Mouse (Mus musculus) gastrocnemius, adult 2 months (tissue): ENCODE results near the gene Uqcc2. TPM values are rescaled to one million over a fixed set of nuclear protein-coding genes. Genes with fewer than 3 reads are reported as not detected.
A peak's percentile ranks its signal among the peaks of the same experiment; 100 is the strongest.

Source experiments
- DNase-seq: peaks from one replicate; pipeline ENCODE4 v3.0.0; 2022
- H3K27ac ChIP-seq: fragments of 200-600 bp; 2 replicates; pipeline ENCODE4 v1.8.1; 2022; ENCODE audit warnings: mild to moderate bottlenecking
- H3K4me3 ChIP-seq: fragments of 200-600 bp; 2 replicates; pipeline ENCODE4 v1.8.1; 2022; ENCODE audit warnings: mild to moderate bottlenecking, moderate library complexity
- CTCF ChIP-seq: fragments of 200-600 bp; IDR thresholded peaks from 2 replicates; pipeline ENCODE4 v1.8.1; 2022; ENCODE audit warnings: antibody characterized with exemption, mild to moderate bottlenecking, moderate library complexity
- intact Hi-C: fragments of 180-260 bp; cut with DNase I; formaldehyde crosslinking; loops from one replicate; pipeline ENCODE4 v1.15.1; 2025
- total RNA-seq, 2 experiments: library from RNA; stranded (reverse); gene quantifications; 2 replicates each; pipeline ENCODE4 v1.2.3; 2021

The Uqcc2 gene
- total RNA-seq, 2 experiments from 2014 or later, result 405 to 424 TPM

DNA sequence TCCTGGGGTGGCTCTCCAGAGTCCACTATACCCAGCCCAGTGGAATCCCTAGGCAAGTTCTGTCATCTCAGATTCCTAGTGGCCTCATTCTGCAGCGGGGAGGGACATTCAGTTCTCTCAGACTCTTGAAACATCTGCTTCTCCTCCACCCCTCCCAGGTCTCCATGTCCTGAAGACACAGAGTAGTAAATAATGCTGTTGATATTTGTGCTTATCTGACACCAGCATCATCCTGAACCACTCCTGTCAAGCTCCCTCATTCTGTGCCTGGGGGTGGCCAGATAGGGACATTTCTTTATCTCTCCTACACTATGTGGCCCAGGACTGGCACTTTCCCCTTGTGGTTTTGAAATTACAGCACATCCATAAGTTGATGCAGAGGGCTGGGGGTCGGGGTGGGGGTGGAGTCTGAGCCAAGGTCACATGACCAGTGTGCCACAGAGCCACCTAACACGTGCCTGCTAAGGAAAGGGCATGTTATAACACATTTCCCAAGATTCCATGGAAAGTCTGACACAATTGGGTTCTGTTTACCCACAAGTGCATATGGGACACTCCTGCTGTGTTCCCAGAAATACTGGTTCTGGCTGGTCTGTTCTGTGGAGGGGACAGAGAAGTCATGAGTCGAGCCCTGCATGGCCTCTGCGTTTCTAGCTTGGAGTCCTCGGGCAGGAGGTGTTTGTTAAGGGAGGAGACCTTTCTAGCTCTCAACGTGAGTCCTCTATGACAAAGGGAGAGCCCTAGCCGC lies 19.4 kb upstream of the Uqcc2 start:
- Histone ChIP-seq H3K4me3 (peak overlapping the region; percentile 56), H3K27ac (peak overlapping the region; percentile 95)
- no peak for TF ChIP-seq CTCF
- intact Hi-C loops, result no loop called here
- DNase-seq, result peak; percentile 69

DNA sequence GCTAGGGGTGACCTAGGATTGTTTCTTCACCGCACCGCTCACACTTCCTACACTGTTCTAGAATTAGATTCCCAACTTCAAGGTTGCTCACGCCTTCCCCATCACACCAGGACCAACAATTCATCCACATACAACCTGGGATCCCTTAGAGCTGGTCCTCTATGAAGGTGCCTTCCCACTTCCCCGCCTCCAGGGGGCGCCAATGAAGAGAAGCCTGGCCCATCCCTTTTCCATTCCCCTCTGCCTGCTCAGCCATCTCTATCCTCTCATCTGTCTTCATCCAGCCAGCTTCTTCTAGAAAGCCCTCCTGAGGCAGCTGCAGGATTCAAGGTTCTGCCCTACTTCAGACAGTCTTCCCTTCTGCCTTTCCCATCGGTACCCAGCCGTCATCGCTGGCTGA lies 17.7 kb upstream of the Uqcc2 start:
- peak overlapping the region; percentile 95 for H3K27ac ChIP-seq
- intact Hi-C loops, result no loop called here
- peak; percentile 69 for DNase-seq
- H3K4me3 ChIP-seq, result no peak overlapping the region
- TF ChIP-seq CTCF, result peak; percentile 69

DNA sequence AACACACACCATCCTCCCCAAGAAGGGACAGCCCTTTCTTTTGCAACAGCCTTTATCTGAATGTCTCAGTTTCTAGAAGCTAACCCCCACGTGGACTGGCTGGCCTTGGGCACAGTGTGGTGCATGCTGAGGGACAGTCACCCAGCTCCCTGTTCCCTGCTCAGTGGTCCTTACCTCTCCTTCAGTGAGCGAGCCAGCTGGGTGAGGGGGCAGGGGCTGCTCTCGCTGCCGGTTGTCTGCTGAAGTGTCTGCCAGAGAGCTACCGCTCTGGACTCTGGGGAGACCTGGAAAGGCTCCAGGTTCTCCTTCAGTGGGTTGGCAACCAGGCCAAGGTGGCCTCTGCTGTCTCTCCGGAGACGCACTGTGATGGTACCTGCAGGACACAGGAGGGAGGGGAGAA lies 17.2 kb upstream of the Uqcc2 start:
- intact Hi-C loops, result no loop called here
- DNase-seq, result no peak
- TF ChIP-seq CTCF, result no peak
- H3K4me3 ChIP-seq, result no peak overlapping the region
- peak overlapping the region; percentile 95 for H3K27ac ChIP-seq

DNA sequence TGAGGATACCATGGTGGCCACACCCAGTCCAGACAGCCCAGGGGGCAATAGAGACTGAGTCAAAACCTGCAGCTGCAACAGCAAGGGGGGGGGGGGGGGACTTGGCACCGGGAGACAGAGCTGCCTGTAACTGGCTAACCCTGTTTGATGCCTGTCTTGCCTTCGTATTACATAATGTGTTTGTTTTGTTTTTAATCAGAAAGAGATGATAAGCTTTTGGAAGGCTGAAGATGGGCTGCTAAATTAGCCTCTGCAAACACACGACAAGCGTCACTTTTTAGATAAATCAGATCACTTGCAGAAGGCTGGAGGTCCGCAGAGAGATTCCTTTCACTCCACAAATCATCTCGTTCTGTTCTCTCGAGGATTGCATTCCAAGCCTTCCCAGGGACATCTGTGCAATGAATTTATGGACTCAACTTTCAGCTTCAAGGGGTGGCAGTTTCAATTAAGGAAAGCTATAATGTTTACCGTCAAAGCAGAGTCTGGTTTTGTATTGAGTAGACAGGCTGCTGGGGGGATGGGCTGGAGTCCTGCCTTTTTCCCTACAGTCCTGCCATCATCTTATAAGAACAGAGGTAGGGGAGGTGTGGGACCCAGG lies 12.7 kb upstream of the Uqcc2 start:
- no peak for TF ChIP-seq CTCF
- Histone ChIP-seq H3K27ac (peak overlapping the region; percentile 72), H3K4me3 (peak overlapping the region; percentile 22)
- intact Hi-C loops, result no loop called here
- DNase-seq, result no peak

DNA sequence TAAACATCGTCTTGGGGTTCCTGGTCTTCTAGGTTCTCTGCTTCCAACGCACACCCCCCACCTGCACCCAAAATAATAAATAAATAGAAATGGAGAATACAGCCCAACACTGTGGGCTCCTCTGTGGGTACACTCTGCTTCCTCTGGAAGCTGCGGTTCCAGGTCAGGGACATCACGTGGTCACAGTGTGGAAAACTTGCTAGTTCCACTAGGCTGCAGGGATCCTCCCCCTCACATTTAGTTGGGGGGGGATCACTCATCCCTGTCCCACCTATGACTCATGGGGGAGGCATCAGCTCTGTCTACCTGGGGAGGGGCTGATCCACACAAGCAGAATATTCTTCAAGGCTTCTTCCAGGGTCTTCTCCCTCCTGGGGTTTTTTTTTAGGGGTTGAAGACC lies 10.4 kb upstream of the Uqcc2 start:
- Histone ChIP-seq H3K4me3 (no peak overlapping the region), H3K27ac (no peak overlapping the region)
- DNase-seq, result no peak
- intact Hi-C loops, result no loop called here
- TF ChIP-seq CTCF, result no peak

DNA sequence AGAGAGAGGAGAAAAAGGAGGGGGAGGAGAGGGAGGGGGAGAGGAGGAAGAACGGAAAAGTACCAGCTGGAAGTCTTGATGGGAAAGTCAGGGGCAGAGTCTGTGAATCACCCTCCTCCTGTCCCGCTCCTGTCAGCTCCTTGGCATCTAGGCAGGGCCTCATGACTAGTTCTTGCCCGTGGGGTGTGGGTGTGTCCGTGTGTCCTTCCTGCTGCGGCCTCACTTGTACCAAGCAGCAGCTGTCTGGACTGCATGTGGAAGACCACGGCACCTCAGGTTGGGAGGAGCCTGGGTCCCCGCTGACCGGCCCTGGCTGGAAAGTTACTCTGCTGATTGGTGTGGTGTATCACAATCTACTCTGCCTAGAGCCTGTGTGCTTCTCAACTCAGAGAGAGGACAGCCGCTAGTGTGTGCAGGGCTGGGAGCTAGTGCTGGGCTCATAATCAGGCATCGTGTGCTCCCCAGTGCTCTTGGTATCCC lies 8.3 kb upstream of the Uqcc2 start:
- peak overlapping the region; percentile 90 for H3K27ac ChIP-seq
- intact Hi-C loops, result no loop called here
- no peak for TF ChIP-seq CTCF
- peak overlapping the region; percentile 17; the same call in 1 of the 2 replicates for H3K4me3 ChIP-seq
- peak; percentile 76 for DNase-seq

DNA sequence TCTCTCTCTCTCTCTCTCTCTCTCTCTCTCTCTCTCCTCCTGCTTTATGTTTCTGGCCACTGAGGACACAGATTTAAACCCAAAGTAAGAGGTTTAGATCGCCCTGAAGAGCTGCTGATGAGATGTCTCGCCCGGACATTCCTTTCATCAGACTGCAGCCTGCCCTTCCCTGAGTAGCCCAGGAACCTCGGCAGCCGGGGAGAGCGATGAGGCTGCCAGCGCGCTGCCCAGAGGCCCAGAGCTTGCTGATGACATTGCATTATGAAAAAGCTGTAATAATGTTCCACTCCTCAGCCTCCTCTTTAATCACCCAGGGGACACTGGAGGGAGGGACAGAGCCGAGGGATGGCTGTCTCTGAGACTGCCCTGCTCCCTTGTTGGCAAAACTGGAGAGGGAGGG lies 6.5 kb upstream of the Uqcc2 start:
- peak; percentile 63 for DNase-seq
- peak overlapping the region; percentile 90 for H3K27ac ChIP-seq
- no peak overlapping the region for H3K4me3 ChIP-seq
- intact Hi-C loops, result no loop called here
- TF ChIP-seq CTCF, result no peak

DNA sequence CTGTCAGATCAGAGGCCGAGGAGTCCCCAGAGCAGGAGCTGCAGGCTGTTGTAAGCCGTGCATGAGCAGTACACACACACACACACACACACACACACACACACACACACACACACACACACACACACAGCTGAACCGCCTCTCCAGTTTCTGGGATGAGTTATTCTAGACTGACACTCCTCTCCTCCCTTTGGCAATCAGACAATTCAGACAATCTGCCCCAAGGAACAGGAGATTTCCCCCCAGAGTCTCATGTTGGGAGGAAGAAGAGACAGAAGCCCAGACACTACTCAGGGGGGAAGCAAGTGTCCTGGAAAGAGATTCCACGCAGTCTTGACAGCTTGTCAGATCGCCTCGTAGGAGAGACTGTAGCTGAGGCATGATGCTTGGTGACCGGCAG lies 5.6 kb upstream of the Uqcc2 start:
- intact Hi-C loops, result loop anchor here (10.0 kb wide), 1 partner anchor 375 kb away; no protein-coding TSS in a partner anchor
- Histone ChIP-seq H3K27ac (peak overlapping the region; percentile 90), H3K4me3 (no peak overlapping the region)
- DNase-seq, result peak; percentile 56
- no peak for TF ChIP-seq CTCF

DNA sequence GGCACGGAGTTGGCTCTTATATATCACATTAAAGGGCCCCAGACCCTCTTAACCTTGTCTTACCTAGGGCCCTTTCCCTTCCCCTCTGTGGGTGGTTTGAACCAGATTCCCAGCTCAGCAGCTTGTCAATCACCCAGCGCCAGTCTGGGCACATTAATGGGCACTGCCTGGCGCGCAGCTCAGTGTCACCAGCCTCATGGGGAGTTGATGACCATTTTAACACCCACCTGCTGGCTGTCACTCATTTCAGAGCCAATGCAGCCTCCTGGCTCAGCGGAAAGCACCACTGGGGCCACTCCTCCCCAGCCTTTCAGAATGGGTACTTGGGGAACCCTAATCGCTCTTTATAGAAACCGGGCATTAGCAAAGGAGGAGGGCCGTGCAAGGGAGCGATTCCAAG lies 4.7 kb upstream of the Uqcc2 start:
- no peak for TF ChIP-seq CTCF
- intact Hi-C loops, result loop anchor here (10.0 kb wide), 1 partner anchor 376 kb away; no protein-coding TSS in a partner anchor
- DNase-seq, result peak; percentile 91
- Histone ChIP-seq H3K27ac (peak overlapping the region; percentile 90), H3K4me3 (peak overlapping the region; percentile 15; the same call in 1 of the 2 replicates)

DNA sequence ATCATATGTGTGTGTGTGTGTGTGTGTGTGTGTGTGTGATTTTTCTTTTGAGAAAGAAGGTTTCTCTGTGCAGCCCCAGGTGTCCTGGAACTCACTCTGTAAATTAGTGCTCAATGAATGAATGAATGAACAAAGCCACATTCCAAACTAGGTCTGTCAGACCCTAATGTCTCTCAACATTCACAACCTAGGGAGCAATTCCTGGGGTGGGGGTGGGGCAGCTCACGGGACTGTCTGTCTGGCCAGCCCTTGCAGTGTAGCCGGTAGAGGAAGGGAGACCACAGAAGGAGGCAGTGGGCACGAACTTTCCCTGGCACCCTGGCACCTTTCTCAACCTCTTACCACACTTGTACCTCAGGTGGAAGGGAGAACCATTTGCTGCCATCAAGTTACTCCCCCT lies 999 bp upstream of the Uqcc2 start:
- intact Hi-C loops, result loop anchor here (2.0 to 10.0 kb wide), 3 partner anchors 46 to 380 kb away; partner anchors contain the start of gene Lemd2
- no peak for TF ChIP-seq CTCF
- DNase-seq, result no peak
- H3K27ac ChIP-seq, result peak overlapping the region; percentile 92; the same call in 1 of the 2 replicates
- no peak overlapping the region for H3K4me3 ChIP-seq

DNA sequence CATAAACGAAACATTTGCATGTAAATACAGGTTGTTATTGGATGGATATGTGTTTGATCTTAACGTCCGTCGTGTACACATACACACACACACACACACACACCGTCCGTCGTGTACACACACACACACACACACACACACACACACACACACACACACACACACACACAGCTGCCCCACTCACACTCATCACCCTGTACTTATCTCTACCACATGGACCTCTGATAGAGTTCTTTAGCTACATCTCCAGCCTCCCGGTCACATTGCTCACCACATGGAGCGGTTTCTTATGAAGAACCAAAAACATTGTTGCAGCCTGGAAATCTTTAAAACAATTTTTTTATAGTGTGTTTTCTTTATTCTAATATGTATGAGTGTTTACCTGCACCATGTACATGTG lies 471 bp upstream of the Uqcc2 start:
- no peak for DNase-seq
- peak overlapping the region; percentile 92 for H3K27ac ChIP-seq
- peak overlapping the region; percentile 88 for H3K4me3 ChIP-seq
- intact Hi-C loops, result loop anchor here (2.0 to 10.0 kb wide), 3 partner anchors 47 to 381 kb away; partner anchors contain the start of gene Lemd2
- TF ChIP-seq CTCF, result no peak

DNA sequence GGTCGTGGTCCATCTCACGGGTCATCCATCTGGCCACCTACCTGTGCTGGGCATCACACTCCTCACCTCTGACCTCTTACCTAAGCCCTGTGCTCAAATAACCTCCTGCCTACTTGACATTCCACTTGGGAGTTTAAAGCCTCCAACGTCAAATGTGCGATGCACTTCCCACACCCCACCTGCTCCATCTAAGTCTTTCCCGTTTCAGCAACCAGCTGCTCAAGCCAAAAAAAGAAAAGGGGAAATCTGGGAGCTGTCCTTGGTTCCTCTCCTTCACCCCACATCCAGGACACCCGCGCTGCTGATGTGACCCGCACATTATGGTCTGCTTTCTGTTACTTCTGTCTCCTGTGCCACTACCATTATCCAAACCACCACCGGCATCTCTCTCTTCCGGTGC lies 1.5 kb downstream of the Uqcc2 start:
- intact Hi-C loops, result loop anchor here (5.0 to 10.0 kb wide), 2 partner anchors 70 to 383 kb away; partner anchors contain the start of gene Lemd2
- DNase-seq, result no peak
- Histone ChIP-seq H3K4me3 (no peak overlapping the region), H3K27ac (no peak overlapping the region)
- TF ChIP-seq CTCF, result no peak

DNA sequence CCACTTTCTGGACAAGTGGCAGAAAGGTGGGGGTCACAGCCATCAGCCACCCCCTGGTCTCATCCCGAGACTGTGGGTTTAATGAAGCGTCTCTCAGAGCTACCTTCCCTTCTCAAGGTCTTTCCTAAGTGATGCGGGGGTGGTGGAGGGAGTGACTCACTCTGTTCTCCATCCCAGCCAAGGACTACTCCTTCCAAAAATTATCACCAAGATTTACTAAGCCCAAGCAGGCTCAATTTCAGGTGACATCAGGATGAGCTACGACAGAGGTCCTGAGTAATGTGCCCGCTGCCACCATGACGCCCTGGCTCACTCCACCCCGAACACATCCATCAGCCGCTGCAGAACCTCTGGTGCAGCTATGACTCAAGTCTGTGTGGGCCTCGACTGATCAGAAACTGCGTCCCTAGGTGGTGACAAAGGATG lies 2.5 kb downstream of the Uqcc2 start:
- intact Hi-C loops, result loop anchor here (5.0 to 10.0 kb wide), 2 partner anchors 71 to 384 kb away; partner anchors contain the start of gene Lemd2
- no peak overlapping the region for H3K4me3 ChIP-seq
- DNase-seq, result no peak
- peak overlapping the region; percentile 31 for H3K27ac ChIP-seq
- TF ChIP-seq CTCF, result no peak
